Mouse (Mus musculus) midbrain, embryonic 11.5 days (tissue): Measurements from ENCODE around the gene Cript. TPM values are rescaled to one million over a fixed set of nuclear protein-coding genes. Genes with fewer than 3 reads are reported as not detected.
A peak's percentile ranks its signal among the peaks of the same experiment; 100 is the strongest.

Experiments
- ATAC-seq: fragments of 200-750 bp; cut with Nextera tagmentation; 2 replicates; pipeline ENCODE4 v1.8.0; 2017; ENCODE audit warnings: moderate TSS enrichment, moderate library complexity; ENCODE audit not compliant: low FRiP score
- DNase-seq: peaks from one replicate; pipeline ENCODE4 v3.0.0; 2015; ENCODE audit warnings: low spot score; ENCODE audit errors: missing footprints
- H3K27ac ChIP-seq: fragments of 300-500 bp; sonication (generic); 2 replicates; pipeline ENCODE4 v1.5.1; 2014; ENCODE audit warnings: low read depth, low read length
- H3K27me3 ChIP-seq: fragments of 300-500 bp; sonication (generic); 2 replicates; pipeline ENCODE4 v1.6.1; 2014; ENCODE audit warnings: mild to moderate bottlenecking, low read length, moderate library complexity, mixed read lengths; ENCODE audit not compliant: control insufficient read depth, insufficient read depth
- H3K36me3 ChIP-seq: fragments of 300-500 bp; sonication (generic); 2 replicates; pipeline ENCODE4 v1.6.1; 2014; ENCODE audit warnings: mild to moderate bottlenecking, low read length, moderate library complexity, mixed read lengths; ENCODE audit not compliant: control insufficient read depth, insufficient read depth
- H3K4me1 ChIP-seq: fragments of 300-500 bp; sonication (generic); 2 replicates; pipeline ENCODE4 v1.6.1; 2014; ENCODE audit warnings: low read length; ENCODE audit not compliant: control insufficient read depth, insufficient read depth
- H3K4me2 ChIP-seq: fragments of 300-500 bp; sonication (generic); 2 replicates; pipeline ENCODE4 v1.6.1; 2014; ENCODE audit warnings: mild to moderate bottlenecking, moderate library complexity
- H3K4me3 ChIP-seq: fragments of 300-500 bp; sonication (generic); 2 replicates; pipeline ENCODE4 v1.5.1; 2014; ENCODE audit warnings: low read depth, low read length
- H3K9ac ChIP-seq: fragments of 300-500 bp; sonication (generic); 2 replicates; pipeline ENCODE4 v1.6.1; 2014; ENCODE audit warnings: low read length
- H3K9me3 ChIP-seq: fragments of 300-500 bp; sonication (generic); 2 replicates; pipeline ENCODE4 v1.6.1; 2016; ENCODE audit warnings: low read length; ENCODE audit not compliant: control insufficient read depth
- WGBS: fragments of 180-500 bp; shearing (Covaris S2); extraction: QIAGEN DNeasy Blood & Tissue Kit; methylation state at CpG from one replicate; pipeline ENCODE4 v1.1.7; 2014; 5-methylcytosine and 5-hydroxymethylcytosine counted together
- polyA plus RNA-seq: library from polyadenylated mRNA; unstranded; fragments of >200 nt; fragmentation: Nextera tagmentation; extraction: Ambion mirVana; gene quantifications from 2 replicates; pipeline ENCODE4 v1.2.1, GENCODE M21; 2014

The Cript gene
- 211 and 229 TPM in 2 replicates for polyA plus RNA-seq

DNA sequence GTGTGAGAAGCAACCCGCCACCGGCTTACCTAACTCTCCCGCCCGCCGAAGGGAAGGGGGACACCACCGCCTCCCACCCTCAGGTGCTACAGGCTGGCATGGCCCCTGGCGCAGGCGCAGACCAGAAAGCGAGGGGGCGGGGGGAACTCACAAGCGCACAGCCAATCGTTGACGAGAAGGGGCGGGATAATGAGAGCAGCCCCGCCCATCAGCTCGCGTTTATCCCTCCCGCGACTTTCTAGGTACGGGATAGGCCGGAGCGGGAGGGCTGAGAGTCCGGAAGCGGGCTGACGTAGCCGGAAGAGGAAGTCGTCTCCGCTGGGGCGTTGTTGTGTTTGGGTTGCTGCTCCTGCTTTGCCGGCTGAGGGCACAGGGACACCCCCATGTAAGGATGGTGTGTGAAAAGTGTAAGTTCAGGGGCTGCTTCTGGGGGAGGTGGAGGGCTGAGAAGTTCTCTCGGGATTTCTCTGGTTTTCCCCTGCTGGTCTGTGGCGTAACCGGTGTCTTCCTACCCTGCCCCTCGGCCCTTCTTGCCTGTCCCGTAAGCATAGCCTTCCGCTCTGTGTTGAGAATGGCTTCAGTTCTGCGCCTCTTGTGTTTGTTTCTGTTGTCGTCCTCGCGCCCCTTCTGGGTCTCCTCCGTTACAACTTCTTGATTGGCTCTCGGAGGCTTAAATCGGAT is at the start of gene Cript, which contains the start of gene Pigf:
Gene Cript (plus strand): TSS at position 282 of the 681 bp plus-strand sequence.
Gene Pigf (minus strand): TSS at position 138 of the 681 bp plus-strand sequence.
- WGBS = under 1% methylated on average over 43 of the region's 43 CpGs
- peak within 1 kb of the TSS; percentile 93 for H3K4me3 ChIP-seq
- H3K4me1 ChIP-seq = no peaks in the 10 kb centered on the region; the same call in 1 of the 2 replicates
- H3K27ac ChIP-seq = no peak within 1 kb of the TSS
- H3K27me3 ChIP-seq = no peaks in the 10 kb centered on the region
- peak within 1 kb of the TSS; percentile 97 for H3K4me2 ChIP-seq
- H3K9me3 ChIP-seq = no peaks in the 10 kb centered on the region
- DNase-seq (peak; percentile 100), ATAC-seq (peak; percentile 100)
- H3K9ac ChIP-seq = peak within 1 kb of the TSS; percentile 73
- H3K36me3 ChIP-seq = no peaks in the 10 kb centered on the region

DNA sequence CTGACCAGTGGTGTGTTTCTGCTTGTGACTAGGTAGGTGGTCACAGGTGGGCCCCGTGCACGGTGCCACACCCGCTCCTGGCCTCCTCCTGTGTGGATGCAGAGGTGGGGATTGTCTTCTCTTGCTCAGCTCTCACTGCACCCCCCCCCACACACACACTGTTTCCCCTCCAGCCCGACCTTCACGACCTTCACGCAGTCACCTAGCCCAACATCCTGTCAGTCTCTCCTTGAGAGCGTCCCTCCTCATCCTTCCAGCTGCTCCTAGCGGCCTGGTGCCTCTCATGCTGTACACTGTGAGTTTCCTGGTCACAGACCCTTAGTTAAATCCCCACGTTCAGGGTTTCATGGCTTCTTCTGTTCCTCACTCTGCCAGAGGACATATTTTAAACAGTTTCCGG is 49.0 kb upstream of the Cript start:
- Histone ChIP-seq H3K27ac (no peak overlapping the region), H3K9ac (no peak overlapping the region), H3K27me3 (no peaks in the 10 kb centered on the region), H3K9me3 (no peaks in the 10 kb centered on the region), H3K36me3 (peaks cover 8% of the 10 kb centered on the region), H3K4me3 (no peak overlapping the region), H3K4me1 (no peaks in the 10 kb centered on the region), H3K4me2 (no peak overlapping the region)
- ATAC-seq = no peak
- DNase-seq = no peak
- 83% methylated on average over 10 of the region's 10 CpGs for WGBS

DNA sequence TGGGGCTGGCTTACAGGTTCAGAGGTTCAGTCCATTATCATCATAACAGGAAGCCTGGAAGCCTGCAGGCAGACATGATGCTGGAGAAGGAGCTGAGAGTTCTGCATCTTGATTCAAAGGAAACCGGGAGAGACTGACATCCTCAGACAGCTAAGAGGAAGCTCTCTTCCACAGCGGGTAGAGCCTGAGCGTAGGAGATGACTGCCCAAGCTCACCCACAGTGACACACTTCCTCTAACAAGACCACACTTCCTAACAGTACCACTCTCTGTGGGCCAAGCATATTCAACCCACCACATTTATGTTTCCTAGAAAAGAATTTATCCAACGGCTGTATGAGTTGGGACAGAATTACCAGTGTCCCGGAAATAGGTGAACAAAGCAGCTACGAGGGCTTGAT is 46.9 kb upstream of the Cript start:
- Histone ChIP-seq H3K4me2 (no peak overlapping the region), H3K9ac (no peak overlapping the region), H3K9me3 (no peaks in the 10 kb centered on the region), H3K36me3 (peaks cover 8% of the 10 kb centered on the region), H3K27me3 (no peaks in the 10 kb centered on the region), H3K4me1 (no peaks in the 10 kb centered on the region), H3K4me3 (no peak overlapping the region), H3K27ac (no peak overlapping the region)
- ATAC-seq (no peak), DNase-seq (no peak)
- 87% methylated on average over 6 of the region's 6 CpGs for WGBS

DNA sequence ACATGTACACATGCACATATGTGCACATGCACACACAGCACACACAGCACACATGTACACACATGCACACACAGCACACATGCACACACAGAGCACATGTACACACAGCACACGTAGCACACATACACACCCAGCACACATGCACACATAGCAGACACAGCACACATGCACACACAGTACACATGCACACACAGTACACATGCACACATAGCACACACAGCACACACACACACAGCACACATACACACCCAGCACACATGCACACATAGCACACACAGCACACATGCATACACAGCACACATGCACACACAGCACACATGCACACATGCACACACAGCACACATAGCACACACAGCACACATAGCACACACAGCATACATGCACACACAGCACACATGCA is 44.1 kb upstream of the Cript start:
- H3K9me3 ChIP-seq = no peaks in the 10 kb centered on the region
- H3K4me3 ChIP-seq = no peak overlapping the region
- no peak overlapping the region for H3K9ac ChIP-seq
- DNase-seq (no peak), ATAC-seq (no peak)
- H3K27me3 ChIP-seq = no peaks in the 10 kb centered on the region
- peaks cover 6% of the 10 kb centered on the region for H3K4me1 ChIP-seq
- 83% methylated on average over 1 of the region's 1 CpGs for WGBS
- H3K4me2 ChIP-seq = no peak overlapping the region
- H3K36me3 ChIP-seq = peaks cover 2% of the 10 kb centered on the region; the same call in 1 of the 2 replicates
- no peak overlapping the region for H3K27ac ChIP-seq

DNA sequence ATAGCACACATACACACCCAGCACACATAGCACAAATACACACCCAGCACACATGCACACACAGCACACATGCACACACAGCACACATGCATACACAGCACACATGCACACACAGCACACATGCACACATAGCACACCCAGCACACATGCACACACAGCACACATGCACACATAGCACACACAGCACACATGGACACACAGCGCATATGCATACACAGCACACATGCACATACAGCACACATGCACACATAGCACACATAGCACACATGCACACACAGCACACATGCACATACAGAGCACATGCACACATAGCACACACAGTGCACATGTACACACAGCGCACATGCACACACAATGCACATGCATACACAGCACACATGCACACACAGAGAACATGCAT is 43.6 kb upstream of the Cript start:
- DNase-seq (no peak), ATAC-seq (no peak)
- H3K36me3 ChIP-seq = peaks cover 2% of the 10 kb centered on the region; the same call in 1 of the 2 replicates
- H3K4me3 ChIP-seq = no peak overlapping the region
- no peaks in the 10 kb centered on the region for H3K27me3 ChIP-seq
- no peak overlapping the region for H3K9ac ChIP-seq
- no peak overlapping the region for H3K4me2 ChIP-seq
- peaks cover 11% of the 10 kb centered on the region for H3K4me1 ChIP-seq
- no peaks in the 10 kb centered on the region for H3K9me3 ChIP-seq
- 98% methylated on average over 2 of the region's 2 CpGs for WGBS
- H3K27ac ChIP-seq = no peak overlapping the region

DNA sequence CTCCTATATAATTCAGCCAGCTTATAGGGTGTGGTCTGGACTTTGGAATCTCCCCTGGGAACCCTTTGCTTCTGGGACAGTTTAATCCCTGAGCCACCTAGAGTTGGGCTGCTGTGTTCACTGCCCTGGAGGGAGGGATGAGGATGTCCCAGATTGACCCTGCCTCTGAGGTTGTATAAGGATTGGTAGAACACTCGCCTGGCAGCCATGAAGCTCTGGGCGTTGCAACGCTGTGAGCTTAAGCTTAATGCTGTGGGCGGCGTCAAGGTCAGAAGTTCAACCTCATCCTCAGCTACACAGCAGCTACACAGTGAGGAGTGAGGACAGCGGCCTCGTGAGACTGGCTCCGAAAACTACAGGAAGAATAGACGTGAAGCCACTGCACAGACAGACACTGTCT is 42.9 kb upstream of the Cript start:
- WGBS = 60% methylated on average over 9 of the region's 9 CpGs
- ATAC-seq = no peak
- peaks cover 2% of the 10 kb centered on the region; the same call in 1 of the 2 replicates for H3K36me3 ChIP-seq

DNA sequence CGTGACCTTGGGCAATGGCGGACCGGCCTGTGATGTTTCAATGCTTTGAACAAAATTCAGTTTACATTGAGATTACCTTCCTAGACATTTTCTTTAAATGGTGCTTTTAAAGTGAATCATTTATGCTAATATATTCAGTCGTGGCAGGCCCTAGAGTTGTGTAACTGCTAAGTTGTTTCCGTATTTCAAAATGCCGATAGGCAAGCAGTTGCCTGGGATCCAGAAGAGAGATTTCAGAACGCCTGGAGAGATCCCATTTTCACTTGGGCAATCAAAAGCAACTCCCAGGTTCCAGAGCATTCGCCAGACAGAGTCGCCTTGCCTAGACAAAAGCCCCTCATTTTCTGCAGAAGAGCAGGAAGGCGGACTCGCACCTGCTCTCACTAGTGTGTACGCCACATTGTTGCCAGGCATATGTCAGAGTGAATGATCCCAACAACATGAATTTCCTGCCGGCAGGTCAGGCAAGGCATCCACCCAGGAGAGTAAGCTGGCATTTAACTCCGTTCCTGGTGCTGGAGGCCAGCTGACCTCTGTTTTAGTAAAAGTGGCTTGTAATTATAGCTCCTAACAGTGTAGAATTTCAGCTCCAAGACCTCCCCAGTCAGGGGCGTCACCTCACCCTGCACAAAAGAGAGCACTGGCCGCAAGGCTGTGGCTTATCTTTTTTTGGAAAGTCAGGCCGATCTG is 38.8 kb upstream of the Cript start:
- H3K36me3 ChIP-seq = no peaks in the 10 kb centered on the region
- DNase-seq (peak; percentile 89), ATAC-seq (no peak)
- H3K4me3 ChIP-seq = no peak overlapping the region
- peak overlapping the region; percentile 12; the same call in 1 of the 2 replicates for H3K9ac ChIP-seq
- H3K4me1 ChIP-seq = peaks cover 24% of the 10 kb centered on the region
- H3K27ac ChIP-seq = peak overlapping the region; percentile 57
- no peak overlapping the region for H3K4me2 ChIP-seq
- no peaks in the 10 kb centered on the region for H3K27me3 ChIP-seq
- H3K9me3 ChIP-seq = no peaks in the 10 kb centered on the region
- WGBS = 49% methylated on average over 17 of the region's 17 CpGs

More for the DNA sequence above, 42.9 kb upstream of the Cript start:
- Histone ChIP-seq H3K27ac (no peak overlapping the region), H3K9me3 (no peaks in the 10 kb centered on the region), H3K4me2 (no peak overlapping the region), H3K4me1 (peaks cover 15% of the 10 kb centered on the region), H3K27me3 (no peaks in the 10 kb centered on the region), H3K4me3 (no peak overlapping the region), H3K9ac (no peak overlapping the region; the same call in 1 of the 2 replicates)
- DNase-seq = no peak

DNA sequence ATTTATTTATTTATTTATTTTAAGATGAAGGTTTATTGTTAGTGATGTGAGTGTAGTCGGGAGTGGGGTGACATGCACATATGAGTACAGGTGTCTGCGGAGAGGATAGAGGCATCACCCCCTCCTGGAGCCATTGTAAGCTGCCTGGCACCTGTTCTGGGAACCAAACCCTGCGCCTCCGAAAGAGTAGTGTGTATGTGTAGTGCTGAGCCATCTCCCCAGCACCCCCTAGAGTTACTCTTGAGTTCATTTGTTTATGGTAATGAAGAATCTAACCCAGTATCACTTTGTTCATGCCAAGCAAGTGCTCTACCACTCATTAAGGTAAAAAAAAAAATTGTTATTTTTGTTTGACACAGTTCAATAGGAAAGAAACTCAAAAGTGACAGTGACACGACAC is 37.2 kb upstream of the Cript start:
- Histone ChIP-seq H3K4me1 (peaks cover 24% of the 10 kb centered on the region), H3K9me3 (no peaks in the 10 kb centered on the region), H3K4me3 (no peak overlapping the region), H3K27ac (no peak overlapping the region), H3K4me2 (no peak overlapping the region), H3K36me3 (no peaks in the 10 kb centered on the region), H3K27me3 (no peaks in the 10 kb centered on the region), H3K9ac (no peak overlapping the region)
- 69% methylated on average over 5 of the region's 5 CpGs for WGBS
- peak; percentile 51 for ATAC-seq
- DNase-seq = no peak

DNA sequence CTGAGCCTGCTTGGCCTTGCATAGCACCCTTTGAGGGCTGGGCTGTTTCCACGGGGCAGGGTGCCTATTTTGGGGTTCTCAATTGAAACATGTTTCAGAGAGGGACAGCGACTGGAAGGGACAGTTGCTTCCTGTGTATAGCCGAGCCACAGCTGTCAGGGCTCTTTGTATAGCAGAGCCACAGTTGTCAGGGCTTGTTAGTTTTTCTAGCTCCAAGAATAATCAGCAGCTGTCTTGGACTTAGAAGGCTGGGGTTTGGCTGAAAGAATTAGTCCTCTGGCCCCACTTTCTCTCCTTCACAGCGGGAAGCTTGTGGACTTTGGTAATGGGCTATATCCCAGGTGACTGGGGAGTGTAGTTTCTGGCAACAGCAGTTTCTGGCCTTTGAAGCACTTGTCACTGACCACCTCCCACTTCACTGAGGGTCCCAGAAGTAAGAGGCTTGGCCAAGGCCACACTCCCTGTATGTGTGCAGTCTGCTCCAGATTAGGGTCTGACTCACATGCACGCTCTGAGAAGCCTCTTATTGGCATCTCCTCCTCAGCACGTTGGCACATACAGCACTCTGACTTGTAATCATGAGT is 36.7 kb upstream of the Cript start:
- no peaks in the 10 kb centered on the region for H3K9me3 ChIP-seq
- no peak overlapping the region for H3K4me3 ChIP-seq
- H3K4me2 ChIP-seq = no peak overlapping the region
- 53% methylated on average over 6 of the region's 6 CpGs for WGBS
- H3K4me1 ChIP-seq = peaks cover 24% of the 10 kb centered on the region
- no peak overlapping the region for H3K9ac ChIP-seq
- H3K27me3 ChIP-seq = no peaks in the 10 kb centered on the region; the same call in 1 of the 2 replicates
- peak; percentile 90 for DNase-seq
- ATAC-seq = peak; percentile 79
- peak overlapping the region; percentile 35; the same call in 1 of the 2 replicates for H3K27ac ChIP-seq
- H3K36me3 ChIP-seq = no peaks in the 10 kb centered on the region
